Mouse (Mus musculus) embryo, embryonic 11.5 days (tissue): ENCODE measurements around the gene Pef1.

Experiments
- DNase-seq: peaks from one replicate; pipeline ENCODE4 v3.0.0-alpha.2; 2012; ENCODE audit warnings: low read depth, low spot score

The Pef1 gene

DNA sequence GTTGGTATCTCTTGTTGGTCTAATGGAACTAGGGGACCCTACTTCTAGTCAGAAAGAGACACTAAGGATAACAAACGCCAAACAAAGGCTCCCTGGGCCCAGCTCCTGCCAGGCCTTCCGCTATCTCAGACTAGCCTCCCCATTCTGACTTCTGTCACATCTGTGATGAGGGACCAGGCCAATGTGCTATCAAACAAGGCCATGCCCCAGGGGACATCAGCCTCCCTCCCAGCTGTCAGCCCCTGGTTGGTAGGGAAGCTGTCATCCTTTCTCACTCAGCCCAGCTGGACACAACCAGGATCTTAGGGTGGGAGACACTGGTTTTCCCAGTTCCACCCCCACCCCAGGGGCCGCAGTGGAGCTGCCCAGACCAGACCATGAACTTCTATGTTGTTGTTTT is 7.2 kb upstream of the Pef1 start:
- no peak for DNase-seq

DNA sequence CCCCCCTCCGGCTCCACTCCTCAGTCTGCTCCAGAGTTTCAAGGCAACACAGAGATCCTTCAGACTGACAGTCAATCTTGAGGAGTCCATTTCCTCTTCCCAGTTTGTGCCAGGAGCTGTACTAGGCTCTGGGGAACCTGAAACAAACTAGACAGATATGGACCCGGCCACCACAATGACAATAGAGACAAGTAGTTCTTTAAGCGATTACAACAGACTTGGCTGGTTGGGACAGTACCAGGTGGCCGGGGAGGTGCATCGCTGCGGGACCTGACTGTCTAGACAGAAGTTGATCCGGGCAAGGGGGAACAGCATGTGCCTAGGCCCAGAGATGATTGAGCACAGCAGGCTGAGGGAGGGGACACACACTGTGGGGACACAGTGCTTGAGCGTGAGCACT is 1.2 kb upstream of the Pef1 start:
- DNase-seq, result no peak

DNA sequence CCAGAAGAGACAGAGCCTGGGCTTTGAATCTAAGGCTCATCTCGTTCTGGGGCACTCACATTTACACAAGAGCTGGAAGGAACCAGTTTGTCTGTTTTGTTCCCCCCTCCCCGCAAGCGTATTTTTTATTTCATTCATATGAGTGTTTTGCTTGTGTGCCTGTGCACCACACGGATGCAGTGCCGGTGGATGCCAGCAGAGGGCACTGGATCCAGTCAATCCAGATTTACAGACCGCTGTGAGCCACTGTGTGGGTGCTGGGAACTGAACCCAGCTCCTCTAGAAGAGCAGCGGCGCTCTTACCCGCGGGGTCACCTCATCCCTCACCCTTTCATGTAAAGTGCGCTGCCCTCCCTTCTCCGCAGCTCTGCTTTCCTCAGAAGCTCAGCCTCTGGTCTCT is 1.3 kb downstream of the Pef1 start:
- no peak for DNase-seq

DNA sequence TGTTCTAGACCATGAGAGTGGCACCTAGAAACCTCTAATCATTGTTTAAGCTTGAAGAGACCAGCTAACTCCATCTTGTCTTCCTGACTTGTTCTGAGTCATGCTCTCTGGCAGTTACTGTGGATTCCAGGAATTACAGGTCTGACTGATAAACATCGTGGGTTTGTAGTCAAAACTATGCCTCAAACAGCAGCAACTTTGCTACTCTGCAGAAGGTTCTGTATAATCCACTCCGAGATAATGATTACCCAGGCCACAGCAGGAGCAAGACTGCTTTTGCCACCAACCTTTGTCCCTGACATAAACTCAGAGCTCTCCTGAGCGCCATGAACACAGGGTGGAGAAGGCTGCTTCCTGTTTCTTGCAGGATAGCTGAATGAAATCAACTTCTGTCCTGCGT is 2.2 kb downstream of the Pef1 start:
- DNase-seq, result no peak

DNA sequence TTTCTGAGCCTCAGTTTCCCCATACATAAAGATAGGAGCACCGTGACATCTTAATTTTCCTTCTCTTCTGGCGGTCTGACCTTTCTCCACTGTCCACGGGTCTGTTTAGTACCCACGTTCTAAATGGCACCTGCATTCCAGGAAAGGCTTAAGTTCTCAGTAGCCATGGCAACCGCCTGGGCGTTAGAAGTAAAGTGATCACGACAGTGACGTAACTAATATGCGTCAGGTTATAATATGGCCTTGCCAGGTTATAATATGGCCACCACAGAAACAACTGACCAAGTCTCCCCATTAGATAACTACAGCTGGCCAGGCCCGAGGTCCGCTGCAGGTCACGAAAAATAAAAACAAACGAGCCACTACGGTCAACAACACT is 4.7 kb downstream of the Pef1 start:
- no peak for DNase-seq

DNA sequence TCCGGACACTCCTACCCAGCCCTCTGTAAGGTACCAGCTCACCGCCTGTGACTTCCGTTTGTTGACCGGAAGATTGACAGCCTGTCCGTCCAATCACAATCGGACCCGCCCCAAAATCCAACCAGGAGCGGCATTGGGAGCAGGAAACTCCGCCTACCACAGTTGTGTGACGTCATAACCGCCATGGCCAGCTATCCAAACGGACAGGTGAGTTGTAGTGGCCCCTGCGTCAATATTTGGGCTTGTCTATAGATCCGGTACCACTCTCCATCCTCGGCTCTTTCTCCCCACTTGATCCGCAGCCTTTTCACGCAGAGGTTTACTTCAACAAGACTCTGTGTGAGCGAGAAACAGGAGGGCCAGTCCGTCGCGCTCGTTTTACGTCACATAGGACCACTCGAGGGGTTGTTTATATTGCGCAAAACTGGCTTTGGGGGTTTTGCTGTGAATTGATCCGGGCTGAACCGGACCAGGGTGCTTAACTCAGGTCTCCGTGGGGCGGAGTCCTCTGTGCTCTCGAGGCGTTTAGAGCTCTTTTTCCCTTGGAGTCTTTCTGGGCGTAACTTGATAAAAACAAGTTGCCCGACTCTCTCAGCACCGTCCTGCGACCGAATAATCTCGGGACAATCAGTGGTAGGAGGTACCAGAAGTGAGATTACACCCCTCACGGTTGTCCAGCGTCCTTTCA is 5.2 kb downstream of the Pef1 start:
- DNase-seq, result peak; percentile 98

DNA sequence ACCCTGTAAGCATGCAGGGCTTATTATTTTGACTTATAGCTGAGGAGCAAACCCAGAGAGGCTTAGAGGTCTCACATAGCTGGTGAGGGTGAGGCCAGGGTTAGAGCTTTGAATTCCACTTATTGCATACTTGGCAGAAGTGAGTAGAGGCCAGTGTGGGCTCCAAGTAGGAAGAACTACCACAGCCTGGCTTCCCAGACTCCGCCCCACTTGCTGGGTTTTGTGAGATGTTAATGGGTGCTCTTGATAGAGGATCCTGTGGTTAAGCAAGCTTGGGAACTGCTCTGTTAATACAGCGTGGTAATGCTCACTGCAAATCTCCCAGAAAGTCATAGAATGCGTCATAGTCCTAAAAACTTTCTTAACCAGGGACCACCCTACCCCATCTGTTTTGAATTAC is 6.6 kb downstream of the Pef1 start:
- no peak for DNase-seq

DNA sequence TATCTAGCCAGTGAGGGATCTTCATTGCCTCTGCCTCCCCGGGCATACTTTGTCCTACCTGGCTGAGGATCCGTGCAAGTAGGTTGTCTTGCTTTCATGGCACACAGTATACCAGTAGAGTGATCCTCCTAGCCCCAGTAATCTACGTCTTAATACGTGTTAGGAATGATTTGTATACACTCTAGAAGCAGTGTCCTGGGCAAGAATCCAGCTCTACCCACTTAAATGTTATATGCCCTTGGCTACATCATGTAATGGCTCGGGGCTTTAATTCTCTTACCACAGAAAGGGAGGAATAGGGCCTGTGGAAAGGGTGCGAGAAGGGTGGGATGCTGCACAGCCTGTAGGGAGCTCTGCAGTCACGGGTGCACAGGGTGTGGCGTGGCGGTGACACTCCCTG is 7.3 kb downstream of the Pef1 start:
- DNase-seq, result no peak

DNA sequence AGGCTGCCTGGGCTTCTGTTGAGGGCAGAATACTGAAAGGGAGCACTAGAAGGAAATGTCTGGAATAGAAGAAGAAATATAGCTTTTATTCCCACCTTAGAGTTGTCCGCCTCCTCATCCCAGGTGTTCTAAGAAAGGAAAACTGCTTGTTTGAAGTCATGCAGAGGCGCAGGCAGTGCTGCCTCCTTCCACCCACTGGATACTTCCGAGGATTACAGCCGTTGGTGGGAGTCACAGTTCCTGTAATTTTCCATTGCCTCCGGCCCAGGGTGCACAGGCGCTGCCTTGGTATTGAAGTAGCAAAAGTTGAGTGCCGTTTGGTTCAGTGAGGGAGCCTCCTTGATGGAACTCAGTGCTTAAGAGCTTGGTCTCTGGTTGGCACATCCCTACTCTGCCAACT is 7.7 kb downstream of the Pef1 start:
- no peak for DNase-seq

DNA sequence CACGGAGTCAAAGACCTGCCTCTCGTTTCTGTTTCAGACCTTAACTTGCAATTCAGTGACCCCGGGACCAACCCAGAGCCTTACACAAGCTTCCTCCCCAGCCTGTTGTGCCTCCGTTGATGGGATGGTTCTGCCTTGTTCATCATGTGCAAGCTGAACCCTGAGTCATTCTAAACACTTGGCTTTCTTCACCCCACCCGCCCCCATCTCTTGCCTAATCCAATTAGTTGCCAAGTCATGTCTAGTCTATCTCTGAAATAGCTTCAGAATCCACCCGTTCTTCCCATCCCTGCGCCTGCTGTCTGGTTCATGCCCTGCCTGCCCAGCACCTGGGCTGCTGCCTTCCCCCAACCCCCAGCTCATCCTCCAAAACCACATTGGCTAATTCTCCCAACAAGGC is 9.9 kb downstream of the Pef1 start:
- DNase-seq, result no peak

DNA sequence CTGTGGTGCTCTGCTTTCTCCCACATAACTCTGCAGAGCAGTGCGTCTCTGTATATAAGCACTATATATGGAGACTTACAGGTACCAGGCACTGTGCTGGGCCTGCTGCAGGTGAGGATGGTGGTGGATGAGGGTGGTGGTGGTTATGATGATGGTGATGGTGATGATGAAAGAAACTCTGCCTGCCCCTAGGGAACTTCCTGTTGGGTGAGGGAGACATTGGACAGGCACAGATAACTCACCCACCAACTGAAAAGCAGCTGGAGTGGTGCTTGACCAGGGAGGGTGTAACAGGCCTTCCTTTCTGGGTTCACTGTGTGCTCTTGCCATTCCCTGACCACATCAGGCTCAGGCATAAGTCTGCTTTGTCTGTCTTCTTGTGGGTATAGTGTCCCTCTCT is 10.4 kb downstream of the Pef1 start:
- DNase-seq, result no peak

DNA sequence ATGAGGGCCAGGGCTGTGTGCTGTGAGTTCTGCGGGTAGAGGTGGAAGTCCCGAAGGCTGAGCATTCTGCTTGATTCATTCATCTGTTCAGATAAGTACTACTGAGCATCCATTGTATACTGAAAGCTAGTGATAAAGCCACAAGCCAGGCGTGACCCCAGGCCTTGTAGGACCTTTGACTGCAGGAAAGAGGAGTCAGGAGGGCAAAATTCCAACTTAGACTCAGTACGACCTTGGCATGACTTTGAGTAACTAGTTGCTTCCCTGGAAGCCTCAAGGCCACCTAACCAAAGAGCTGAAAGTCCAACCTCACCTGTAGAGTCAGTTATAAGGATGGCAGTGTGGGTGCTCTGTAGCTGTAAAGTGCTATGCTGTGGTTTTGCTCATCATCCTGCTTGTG is 18.4 kb downstream of the Pef1 start:
- DNase-seq, result no peak

DNA sequence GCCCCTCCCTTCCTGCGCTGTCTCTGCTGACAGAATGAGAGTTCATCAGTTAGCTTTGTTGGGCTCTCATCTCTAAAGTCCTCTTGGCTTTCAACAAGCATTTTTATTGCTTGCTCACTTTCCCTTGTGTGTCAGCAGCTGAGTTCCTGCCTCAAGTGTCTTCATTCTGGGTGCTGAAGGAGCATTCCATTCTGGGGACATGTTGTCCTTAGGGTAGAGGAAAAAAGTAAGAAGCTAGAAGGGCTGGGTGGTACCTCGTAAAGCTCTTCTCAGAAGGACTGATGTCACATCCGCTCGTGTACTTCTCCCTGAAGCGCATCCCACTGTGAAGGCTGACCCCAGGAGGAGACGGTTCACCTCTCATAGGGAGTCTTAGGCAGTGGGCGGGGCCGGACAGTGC is 19.2 kb downstream of the Pef1 start:
- DNase-seq, result no peak

DNA sequence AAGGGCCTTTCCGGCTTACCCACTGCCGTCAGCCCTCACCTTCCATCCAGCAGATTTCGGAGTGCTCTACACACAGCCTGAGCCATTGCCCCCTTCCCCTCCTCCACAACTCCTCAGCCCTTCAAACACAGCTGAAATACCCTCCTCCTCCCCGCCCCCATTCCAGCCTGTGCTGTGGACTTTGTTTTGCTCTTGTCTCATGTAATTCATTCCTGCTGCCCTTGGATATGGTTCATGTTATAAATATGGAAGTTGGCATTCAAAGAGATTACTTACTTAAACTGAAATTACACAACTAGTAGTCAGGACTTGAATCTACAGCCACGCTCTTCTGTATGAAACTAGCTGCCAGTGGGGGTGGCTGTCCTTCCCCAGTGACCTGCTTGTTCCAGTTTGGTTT is 20.7 kb downstream of the Pef1 start:
- no peak for DNase-seq

DNA sequence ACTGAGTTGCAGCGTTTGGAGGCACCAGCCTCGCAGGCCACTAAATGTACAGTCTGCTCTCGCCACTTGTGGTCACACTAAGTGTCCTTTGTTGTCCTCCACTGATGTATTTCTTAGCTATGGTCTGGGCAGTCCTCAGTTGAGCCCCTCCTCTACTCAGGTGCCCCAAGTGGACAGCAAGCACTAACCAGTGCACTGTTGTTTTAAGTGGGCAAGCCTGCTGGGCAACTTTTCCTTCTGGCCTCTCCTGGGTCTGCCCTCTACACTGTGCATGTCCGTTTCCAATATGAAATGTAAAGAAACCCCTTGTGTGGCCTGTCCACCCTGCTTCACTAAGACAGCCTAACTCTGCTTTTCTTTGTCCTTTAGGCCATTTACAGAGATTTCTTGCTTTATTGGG is 21.8 kb downstream of the Pef1 start:
- DNase-seq, result no peak

DNA sequence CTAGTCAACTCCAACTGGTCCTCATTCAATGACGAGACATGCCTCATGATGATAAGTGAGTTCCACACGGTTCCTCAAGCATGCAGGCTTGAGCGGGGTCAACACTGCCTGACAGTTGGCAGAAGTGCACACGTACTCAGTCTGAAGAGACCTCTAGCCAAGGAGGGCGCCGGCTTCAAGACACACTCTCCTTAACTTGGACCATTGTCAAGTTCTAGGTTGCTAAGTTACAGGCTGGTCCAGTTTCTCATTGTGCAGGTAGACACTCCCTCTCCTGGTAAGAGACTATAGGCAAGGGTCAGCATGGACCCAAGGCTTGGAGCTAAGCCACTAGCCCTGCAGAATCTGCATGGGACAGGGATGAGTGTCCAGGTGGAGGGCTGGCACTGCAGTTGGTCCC is 22.8 kb downstream of the Pef1 start:
- no peak for DNase-seq

DNA sequence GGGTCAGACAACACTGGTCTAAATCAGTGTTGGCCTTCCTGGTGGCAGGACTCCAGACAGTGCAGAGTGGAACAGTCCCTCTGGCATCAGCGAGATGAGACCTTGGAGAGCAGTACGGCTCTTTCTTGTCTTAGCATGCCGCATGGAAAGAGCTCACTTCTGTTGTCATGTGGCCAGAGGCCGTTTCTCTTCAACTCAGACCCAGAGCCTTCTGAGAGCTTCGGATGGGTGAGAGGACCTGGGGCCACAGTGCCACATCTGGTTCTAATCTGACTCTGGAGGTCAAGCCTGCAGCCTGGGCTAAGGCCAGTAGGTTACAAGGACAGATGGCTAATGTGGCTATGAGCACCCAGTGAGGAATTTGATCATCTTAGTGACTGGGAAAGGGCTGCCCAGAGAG is 23.6 kb downstream of the Pef1 start:
- no peak for DNase-seq

DNA sequence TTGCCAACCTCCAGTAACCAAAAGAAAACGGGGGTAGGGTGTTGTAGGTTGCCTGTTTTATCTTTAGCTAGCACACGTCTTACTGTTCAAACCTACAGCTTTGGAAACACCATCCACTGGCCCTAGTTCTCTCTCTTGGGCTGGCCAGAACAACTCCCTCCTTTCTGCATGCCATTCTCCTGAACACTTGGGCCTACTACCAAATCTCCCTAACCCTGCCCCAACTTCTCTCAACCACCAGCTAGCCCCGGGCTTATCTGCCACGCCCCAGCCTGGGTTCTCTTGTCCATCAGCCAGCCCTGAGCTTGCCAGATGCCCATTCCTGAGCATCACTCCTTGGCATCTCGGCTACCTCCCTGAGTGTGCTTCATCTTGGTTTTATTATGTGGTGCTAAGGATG is 26.5 kb downstream of the Pef1 start:
- no peak for DNase-seq

DNA sequence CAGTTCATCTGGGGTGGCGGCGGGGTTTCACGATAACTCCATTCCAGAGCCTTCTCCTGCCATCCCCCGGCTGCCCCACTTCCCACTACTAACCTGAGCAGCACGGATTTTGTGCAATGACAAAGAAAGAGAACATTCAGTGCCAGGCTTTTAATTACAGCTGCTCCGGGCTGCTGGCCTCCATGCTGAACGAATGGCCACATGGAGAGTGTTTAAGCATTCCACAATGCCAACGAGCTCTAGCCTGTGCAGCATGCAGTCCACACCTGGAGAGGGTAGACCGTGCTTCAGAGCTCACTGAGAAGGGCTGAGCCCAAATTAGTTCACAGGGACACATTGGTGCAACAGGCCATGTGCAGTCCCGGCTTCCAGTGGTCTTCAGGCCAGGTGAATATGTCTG is 27.7 kb downstream of the Pef1 start:
- DNase-seq, result no peak

DNA sequence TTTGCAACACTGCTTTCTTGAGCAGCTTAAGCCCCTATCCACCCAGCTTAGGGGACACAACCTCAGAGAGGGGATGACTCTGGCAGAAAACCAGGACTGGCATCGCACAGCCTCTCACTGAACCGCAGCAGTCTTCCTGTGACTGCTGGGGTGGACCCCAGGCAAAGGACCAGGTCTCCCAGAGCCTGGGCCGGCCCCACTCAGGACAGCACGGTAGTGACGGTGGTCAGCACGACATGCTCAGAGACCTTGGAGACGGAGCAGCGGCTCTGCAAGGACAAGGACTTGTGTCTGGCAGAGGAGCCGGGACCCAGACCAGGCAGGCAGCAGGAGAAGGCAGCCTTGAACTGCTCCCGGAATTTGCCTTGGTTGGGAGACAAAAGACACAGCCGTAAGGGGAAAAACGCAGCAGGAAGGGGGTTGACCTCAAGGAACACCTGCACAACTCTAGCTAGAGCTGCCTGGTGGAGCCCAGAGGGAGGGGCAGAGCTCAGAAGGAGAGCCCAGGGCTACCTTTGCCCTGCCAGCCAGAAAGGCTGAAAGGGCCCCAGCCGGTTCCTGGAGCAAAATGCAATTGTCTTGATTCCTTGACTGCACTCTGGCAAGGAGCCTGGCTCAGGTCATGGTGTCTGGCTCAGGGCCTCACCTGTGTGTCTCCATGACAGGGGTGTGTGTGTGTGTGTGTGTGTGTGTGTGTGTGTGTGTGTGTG is 28.4 kb downstream of the Pef1 start:
- DNase-seq, result no peak

DNA sequence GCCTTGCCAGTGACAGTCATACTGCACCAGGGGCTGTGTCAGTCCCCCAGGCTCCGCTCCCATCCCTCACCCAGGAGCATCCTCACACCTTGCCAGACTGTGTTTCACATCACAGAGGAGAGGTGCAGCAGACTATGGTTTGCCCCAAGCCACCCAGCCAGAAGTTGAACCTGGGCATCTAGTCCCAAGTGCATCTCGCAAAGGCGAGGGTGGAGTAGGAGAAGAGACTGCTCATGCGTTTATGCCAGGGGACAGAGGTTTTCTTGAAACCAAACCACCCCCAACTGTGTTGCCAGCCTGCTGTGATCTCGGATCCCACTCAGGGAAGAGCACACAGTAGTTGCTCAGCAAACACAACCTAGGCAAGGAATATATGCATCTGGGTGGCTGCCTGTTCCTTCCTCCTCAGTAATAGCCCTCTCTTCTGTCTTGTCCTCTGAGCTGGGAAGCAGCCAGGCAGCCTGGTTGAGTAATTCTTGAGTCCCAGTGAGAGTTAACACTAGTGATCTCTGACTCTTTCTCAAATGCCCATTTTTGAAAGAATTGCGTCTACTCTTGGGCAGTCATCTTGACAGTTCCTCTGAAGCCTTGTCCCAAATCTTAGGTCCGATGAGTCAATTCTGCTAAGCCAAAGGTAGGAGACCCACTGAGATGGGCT is 29.2 kb downstream of the Pef1 start:
- no peak for DNase-seq

DNA sequence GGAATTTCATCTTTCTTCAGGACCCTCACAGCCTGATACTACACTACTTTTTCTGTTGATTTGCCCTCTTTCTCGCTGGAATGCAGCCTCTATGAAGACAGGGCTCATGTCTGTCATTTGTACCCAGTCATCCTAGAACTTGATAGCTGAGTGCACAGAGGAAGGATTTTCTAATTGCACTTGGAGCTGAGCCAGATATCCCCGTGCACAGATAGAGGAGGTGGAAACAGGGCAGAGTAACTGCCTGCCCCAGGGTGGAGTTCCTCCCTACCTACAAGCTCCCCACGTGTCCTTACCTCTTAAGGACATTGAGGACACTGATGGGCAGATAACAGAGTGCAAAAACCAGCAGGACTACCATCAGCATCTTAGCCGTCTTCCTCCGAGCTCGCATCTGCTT is 31.0 kb downstream of the Pef1 start:
- no peak for DNase-seq
